Mouse (Mus musculus) urinary bladder, postnatal 4 days (tissue): ENCODE results near the gene Usp2.

Source experiments
- DNase-seq, 2 experiments: peaks; one replicate each; pipeline ENCODE4 v3.0.0; 2021 to 2022; ENCODE audit warnings: low spot score in 2 of 2

The Usp2 gene

GRCm38 (mm10) chr9:44046426-44046825, 20.4 kb upstream of the Usp2 start:
- DNase-seq: no peak

DNA sequence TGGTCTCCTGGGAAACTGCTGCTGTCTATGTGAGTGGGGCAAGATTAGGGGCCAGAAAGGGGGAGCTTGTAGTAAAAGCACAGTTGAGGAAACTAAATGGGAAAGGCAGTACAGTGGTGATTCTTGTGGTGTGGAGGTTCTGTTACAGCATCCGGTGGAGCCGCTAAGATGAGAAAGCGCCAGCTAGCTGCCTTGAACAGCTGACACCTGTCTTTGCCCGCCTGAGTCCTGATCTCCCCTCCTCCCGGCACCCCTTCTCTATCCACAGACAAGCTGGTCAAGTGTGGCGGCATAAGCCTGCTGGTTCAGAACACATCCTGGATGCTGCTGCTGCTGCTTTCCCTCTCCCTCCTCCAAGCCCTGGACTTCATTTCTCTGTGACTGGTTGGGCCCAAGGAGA, 19.8 kb upstream of the Usp2 start:
- peak in 1 of 2 experiments; percentile 57 for DNase-seq

DNA sequence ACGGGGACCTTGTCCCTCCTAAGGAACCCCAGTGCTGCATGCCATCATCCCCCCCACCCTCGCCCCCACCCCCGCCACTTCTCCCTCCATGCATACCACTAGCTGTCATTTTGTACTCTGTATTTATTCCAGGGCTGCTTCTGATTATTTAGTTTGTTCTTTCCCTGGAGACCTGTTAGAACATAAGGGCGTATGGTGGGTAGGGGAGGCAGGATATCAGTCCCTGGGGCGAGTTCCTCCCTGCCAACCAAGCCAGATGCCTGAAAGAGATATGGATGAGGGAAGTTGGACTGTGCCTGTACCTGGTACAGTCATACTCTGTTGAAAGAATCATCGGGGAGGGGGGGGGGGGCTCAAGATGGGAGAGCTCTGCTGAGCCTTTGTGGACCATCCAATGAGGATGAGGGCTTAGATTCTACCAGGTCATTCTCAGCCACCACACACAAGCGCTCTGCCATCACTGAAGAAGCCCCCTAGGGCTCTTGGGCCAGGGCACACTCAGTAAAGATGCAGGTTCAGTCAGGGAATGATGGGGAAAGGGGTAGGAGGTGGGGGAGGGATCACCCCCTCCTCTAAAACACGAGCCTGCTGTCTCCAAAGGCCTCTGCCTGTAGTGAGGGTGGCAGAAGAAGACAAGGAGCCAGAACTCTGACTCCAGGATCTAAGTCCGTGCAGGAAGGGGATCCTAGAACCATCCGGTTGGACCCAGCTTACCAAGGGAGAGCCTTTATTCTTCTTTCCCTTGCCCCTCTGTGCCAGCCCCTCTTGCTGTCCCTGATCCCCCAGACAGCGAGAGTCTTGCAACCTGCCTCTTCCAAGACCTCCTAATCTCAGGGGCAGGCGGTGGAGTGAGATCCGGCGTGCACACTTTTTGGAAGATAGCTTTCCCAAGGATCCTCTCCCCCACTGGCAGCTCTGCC, 19.0 kb upstream of the Usp2 start:
- peak in 1 of 2 experiments; percentile 44 for DNase-seq

GRCm38 (mm10) chr9:44048541-44049380, 18.1 kb upstream of the Usp2 start:
- no peak for DNase-seq

- DNase-seq: no peak
Observed at GRCm38 (mm10) chr9:44049381-44050165, 17.2 kb upstream of the Usp2 start.

DNA sequence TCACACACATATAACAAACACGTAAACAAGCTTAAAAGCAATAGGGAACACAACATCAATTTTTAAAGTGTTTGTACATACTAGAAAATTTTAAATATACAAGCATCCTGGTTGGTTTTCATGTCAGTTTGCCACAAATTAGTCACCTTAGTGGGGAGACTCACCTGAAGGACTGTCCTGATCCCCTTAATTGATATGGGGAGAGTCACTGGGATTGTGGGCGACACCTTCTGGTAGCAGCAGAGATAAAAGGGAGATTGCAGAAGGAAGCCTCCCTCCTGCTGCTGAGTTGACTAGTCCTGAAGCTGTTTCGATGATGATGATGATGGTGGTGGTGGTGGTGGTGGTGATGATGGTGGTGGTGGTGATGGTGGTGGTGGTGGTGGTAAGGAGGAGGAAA, 14.0 kb upstream of the Usp2 start:
- no peak for DNase-seq

DNA sequence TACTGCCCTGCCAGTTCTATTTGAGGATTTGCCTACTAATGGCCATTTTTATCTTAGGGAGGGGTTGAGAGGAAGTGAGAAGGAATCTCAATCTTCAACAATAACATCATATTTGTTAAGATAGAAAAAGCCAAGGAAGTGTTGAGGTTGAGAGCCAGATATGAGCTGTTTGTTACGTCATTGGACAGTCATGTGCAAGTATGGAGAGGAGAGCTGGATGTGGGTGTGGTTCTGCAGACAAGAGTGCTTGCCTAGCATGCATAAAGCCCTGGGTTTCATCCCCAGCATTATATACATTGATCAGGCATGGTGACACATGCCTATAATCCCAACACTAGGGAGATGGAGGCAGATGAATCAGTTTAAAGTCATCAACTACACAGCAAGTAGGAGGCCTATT, 12.9 kb upstream of the Usp2 start:
- no peak for DNase-seq

DNA sequence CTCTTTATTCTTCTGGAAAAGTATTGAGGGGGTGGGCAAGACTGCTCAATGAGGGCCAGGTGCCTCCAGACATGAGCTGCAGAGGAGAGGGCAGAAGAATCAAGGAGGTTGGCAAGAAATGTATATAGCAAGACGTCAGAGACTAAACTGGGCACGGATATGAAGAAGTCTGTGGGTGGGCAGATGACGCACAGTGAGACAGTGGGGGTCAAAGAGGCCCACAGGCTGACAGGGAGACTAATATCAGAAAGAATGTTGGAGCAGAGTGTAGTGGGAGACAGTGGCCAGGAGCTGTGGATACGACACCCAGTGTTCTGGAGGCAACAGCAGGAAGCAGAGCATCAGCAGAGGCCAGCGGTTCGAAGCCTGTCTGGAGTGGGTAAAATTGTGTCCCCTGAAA, 8.2 kb upstream of the Usp2 start:
- DNase-seq: no peak

GRCm38 (mm10) chr9:44065177-44065576, 1.6 kb upstream of the Usp2 start:
- DNase-seq: no peak

DNA sequence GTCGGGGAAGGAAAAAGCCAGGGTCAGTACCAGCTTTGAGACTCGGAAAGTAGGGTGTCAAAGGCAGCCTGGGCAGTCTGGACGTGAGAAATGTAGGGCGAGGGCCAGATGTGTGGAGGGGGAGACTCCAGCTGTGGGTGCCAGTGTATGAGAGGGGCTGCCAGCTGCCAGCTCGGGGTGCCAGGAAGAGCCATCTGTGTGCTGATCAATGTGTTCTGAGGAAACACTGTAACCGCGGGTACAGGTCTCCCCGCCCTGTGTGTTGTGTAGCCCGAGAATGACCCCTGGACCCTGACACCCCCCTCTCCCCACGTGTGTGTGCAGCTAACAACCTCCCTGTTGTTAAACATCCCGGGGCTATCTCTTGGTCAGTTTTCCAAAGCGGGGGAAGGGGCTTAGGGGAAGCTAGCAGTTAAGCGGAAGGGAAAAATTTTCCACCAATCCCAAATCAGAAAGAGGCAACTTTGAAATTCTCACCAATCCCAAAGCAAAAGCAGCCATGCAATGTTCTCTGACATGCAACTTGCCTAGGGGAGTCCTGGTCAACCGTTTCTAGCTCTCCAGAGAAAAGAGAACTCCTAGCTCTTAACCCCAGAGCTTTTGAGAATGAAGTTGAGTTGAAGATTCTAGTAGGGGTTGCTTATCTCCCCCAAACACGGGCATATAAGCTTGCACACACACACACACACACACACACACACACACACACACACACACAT, 579 bp downstream of the Usp2 start:
- DNase-seq: no peak

GRCm38 (mm10) chr9:44067960-44068330, 1.1 kb downstream of the Usp2 start:
- no peak for DNase-seq

- DNase-seq: no peak
Observed at GRCm38 (mm10) chr9:44069252-44069651, 2.4 kb downstream of the Usp2 start.

- DNase-seq: no peak
Observed at GRCm38 (mm10) chr9:44070113-44070843, 3.5 kb downstream of the Usp2 start.

DNA sequence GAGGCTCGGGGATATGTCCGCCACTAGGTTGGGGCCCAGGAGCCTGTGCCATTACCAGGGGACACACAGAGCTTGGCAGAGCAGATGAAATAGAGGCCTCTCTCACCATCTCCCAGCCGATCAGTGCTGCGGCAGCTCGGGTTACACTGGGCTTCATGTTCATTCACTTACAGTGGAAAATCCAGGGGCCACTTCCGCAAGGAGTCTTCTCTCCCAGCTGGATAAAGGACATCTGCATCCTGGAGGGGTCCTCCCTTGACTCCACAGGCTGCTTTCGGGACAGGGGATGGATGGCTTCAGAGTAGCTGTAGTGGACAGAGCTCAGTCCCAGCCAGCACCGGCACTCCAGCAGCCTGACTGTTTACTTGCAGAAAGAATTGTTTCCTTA, 4.0 kb downstream of the Usp2 start:
- no peak for DNase-seq

GRCm38 (mm10) chr9:44071914-44072598, 5.2 kb downstream of the Usp2 start:
- DNase-seq: no peak

- no peak for DNase-seq
Observed at GRCm38 (mm10) chr9:44072599-44072915, 5.7 kb downstream of the Usp2 start.

- DNase-seq: no peak
Observed at GRCm38 (mm10) chr9:44073115-44073514, 6.3 kb downstream of the Usp2 start.

- DNase-seq: no peak
Observed at GRCm38 (mm10) chr9:44074395-44075275, 7.8 kb downstream of the Usp2 start.

GRCm38 (mm10) chr9:44075276-44075995, 8.6 kb downstream of the Usp2 start:
- DNase-seq: no peak
